Mouse (Mus musculus): Measurements from ENCODE around the gene Olfr1098.

The Olfr1098 gene

GRCm38 (mm10) chr2:86924445-86924844, at the start of gene Olfr1098:
Gene Olfr1098, minus strand, starts transcription at chr2:86924545.
- no peak for DNase-seq

GRCm38 (mm10) chr2:86960593-86960992, 36.2 kb upstream of the Olfr1098 start, which contains the start of gene Olfr1099:
Gene Olfr1099, minus strand, starts transcription at chr2:86960693.
- no peak for DNase-seq

GRCm38 (mm10) chr2:86926557-86926956, 2.2 kb upstream of the Olfr1098 start:
- no peak for DNase-seq

- no peak for DNase-seq
Measured at GRCm38 (mm10) chr2:86905647-86906046, 18.7 kb downstream of the Olfr1098 start.

GRCm38 (mm10) chr2:86892116-86892515, 32.2 kb downstream of the Olfr1098 start, which contains the start of gene Olfr1097:
Gene Olfr1097, minus strand, starts transcription at chr2:86892216.
- no peak for DNase-seq

GRCm38 (mm10) chr2:86874702-86875101, 49.6 kb downstream of the Olfr1098 start, which contains the start of gene Gm13723:
Gene Gm13723, minus strand, starts transcription at chr2:86874802.
- DNase-seq, result no peak

Measured in kidney, adult 18-20 months (tissue).